Mouse (Mus musculus) lung, postnatal 0 days (tissue): ENCODE measurements around the gene Smim27.

Experiments
- CTCF ChIP-seq: IDR thresholded peaks from 2 replicates; pipeline ENCODE4 v1.5.1; 2016; ENCODE audit warnings: antibody characterized with exemption, mild to moderate bottlenecking
- EP300 ChIP-seq: IDR thresholded peaks from 2 replicates; pipeline ENCODE4 v1.6.1; 2016; ENCODE audit warnings: antibody characterized with exemption, mild to moderate bottlenecking, control low read depth

DNA sequence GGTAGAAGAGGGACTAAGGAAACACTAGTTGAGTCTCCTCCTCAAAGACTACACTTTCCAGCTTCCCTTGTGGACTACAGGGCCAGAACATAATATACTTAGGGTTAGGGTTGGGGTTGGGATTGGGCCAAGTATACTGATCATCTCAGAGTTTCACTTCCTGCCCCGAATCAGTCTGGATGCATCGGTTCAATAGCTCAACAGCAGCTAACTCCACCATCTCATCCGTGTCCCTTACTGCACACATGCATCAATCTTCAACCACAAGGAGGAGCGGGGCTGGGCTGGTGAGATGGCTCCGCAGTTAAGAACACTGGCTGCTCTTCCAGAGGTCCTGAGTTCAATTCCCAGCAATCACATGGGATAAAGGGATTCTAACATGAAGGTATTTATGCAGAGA lies 18.4 kb upstream of the Smim27 start:
- TF ChIP-seq CTCF = no peak
- no peak for TF ChIP-seq EP300
